Mouse (Mus musculus) heart, embryonic 16.5 days (tissue): ENCODE measurements around the gene Mal. TPM values are rescaled to one million over a fixed set of nuclear protein-coding genes. Genes with fewer than 3 reads are reported as not detected.
"Not testable (repeated sequence)": the region's sequence is repeated elsewhere in the genome, so short reads cannot be mapped to it uniquely, and the experiment has no call there.

Experiments used
- ATAC-seq: fragments of 200-750 bp; cut with Nextera tagmentation; replicated peaks from 2 replicates; pipeline ENCODE4 v1.8.0; 2017; ENCODE audit warnings: moderate number of reproducible peaks; ENCODE audit not compliant: insufficient read depth, low FRiP score; ENCODE audit errors: extremely low read depth
- H3K27ac ChIP-seq: fragments of 300-500 bp; sonication (generic); 2 replicates; pipeline ENCODE4 v1.5.1; 2014; ENCODE audit warnings: mild to moderate bottlenecking, low read length, control low read depth, moderate library complexity
- H3K27me3 ChIP-seq: fragments of 300-500 bp; sonication (generic); 2 replicates; pipeline ENCODE4 v1.6.1; 2014; ENCODE audit warnings: low read length, mixed read lengths; ENCODE audit not compliant: control insufficient read depth, insufficient read depth
- H3K36me3 ChIP-seq: fragments of 300-500 bp; sonication (generic); 2 replicates; pipeline ENCODE4 v1.6.1; 2014; ENCODE audit not compliant: control insufficient read depth, insufficient read depth
- H3K4me1 ChIP-seq: fragments of 300-500 bp; sonication (generic); 2 replicates; pipeline ENCODE4 v1.6.1; 2014; ENCODE audit warnings: low read length, mixed read lengths; ENCODE audit not compliant: control insufficient read depth, insufficient read depth
- H3K4me2 ChIP-seq: fragments of 300-500 bp; sonication (generic); 2 replicates; pipeline ENCODE4 v1.6.1; 2014; ENCODE audit warnings: low read depth, mild to moderate bottlenecking, control low read depth, low read length
- H3K4me3 ChIP-seq: fragments of 300-500 bp; sonication (generic); 2 replicates; pipeline ENCODE4 v1.5.1; 2014; ENCODE audit warnings: mild to moderate bottlenecking, control low read depth, low read length
- H3K9ac ChIP-seq: fragments of 300-500 bp; sonication (generic); 2 replicates; pipeline ENCODE4 v1.6.1; 2014; ENCODE audit warnings: low read length, control low read depth
- H3K9me3 ChIP-seq: fragments of 300-500 bp; sonication (generic); replicated peaks from 2 replicates; pipeline ENCODE4 v1.6.1; 2016; ENCODE audit warnings: low read length; ENCODE audit not compliant: control insufficient read depth
- WGBS: fragments of 180-500 bp; shearing (Covaris S2); extraction: QIAGEN DNeasy Blood & Tissue Kit; methylation state at CpG from one replicate; pipeline ENCODE4 v1.1.7; 2014; 5-methylcytosine and 5-hydroxymethylcytosine counted together
- polyA plus RNA-seq: library from polyadenylated mRNA; unstranded; fragments of >200 nt; fragmentation: Nextera tagmentation; extraction: Ambion mirVana; gene quantifications from 2 replicates; pipeline ENCODE4 v1.2.1, GENCODE M21; 2015

Mal gene
- polyA plus RNA-seq, 1 experiment from 2014 or later = 4.1 TPM

DNA sequence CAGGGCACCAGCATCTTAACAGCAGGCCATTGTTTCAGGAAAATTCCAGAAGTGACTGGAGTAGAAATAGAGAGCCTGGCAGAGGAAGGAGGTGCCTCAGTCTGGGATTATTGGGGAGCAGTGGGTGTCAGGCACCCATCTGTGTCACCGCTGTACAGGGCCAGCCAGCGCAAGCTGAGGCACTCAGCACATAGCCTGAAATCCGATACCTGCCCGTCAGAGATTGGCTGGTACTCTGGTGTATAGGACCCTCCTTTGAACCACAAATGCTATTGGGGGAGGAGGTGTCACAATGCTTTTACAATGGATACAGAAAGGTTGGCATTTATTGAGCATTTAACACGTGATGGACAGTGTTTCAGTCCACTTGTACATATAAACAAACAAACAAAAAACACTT is 47.5 kb downstream of the Mal start:
- Histone ChIP-seq H3K4me1 (peaks cover 10% of the 10 kb centered on the region), H3K4me3 (no peak overlapping the region), H3K9me3 (no peaks in the 10 kb centered on the region), H3K27me3 (no peaks in the 10 kb centered on the region; the same call in 1 of the 2 replicates), H3K4me2 (no peak overlapping the region), H3K27ac (no peak overlapping the region), H3K9ac (0 out of 2 replicates have a peak overlapping the region, but pooled peaks have one; percentile 7), H3K36me3 (peaks cover 13% of the 10 kb centered on the region)
- no peak for ATAC-seq
- WGBS = 8% methylated on average over 5 of the region's 5 CpGs

GRCm38 (mm10) chr2:127608234-127608633 is 48.3 kb downstream of the Mal start:
- H3K9ac ChIP-seq = no peak overlapping the region
- no peak for ATAC-seq
- H3K27me3 ChIP-seq = no peaks in the 10 kb centered on the region; the same call in 1 of the 2 replicates
- no peak overlapping the region for H3K4me2 ChIP-seq
- no peak overlapping the region for H3K27ac ChIP-seq
- WGBS = 36% methylated on average over 3 of the region's 3 CpGs
- peaks cover 13% of the 10 kb centered on the region for H3K36me3 ChIP-seq
- H3K4me1 ChIP-seq = peaks cover 10% of the 10 kb centered on the region
- no peak overlapping the region for H3K4me3 ChIP-seq
- H3K9me3 ChIP-seq = no peaks in the 10 kb centered on the region

GRCm38 (mm10) chr2:127605203-127605602 is 51.3 kb downstream of the Mal start:
- H3K9me3 ChIP-seq = no peaks in the 10 kb centered on the region
- H3K9ac ChIP-seq = no peak overlapping the region
- no peak overlapping the region for H3K4me3 ChIP-seq
- H3K4me1 ChIP-seq = peaks cover 10% of the 10 kb centered on the region
- WGBS = 83% methylated on average over 3 of the region's 3 CpGs
- no peak for ATAC-seq
- no peak overlapping the region for H3K4me2 ChIP-seq
- H3K36me3 ChIP-seq = peaks cover 40% of the 10 kb centered on the region
- no peaks in the 10 kb centered on the region for H3K27me3 ChIP-seq
- H3K27ac ChIP-seq = no peak overlapping the region

DNA sequence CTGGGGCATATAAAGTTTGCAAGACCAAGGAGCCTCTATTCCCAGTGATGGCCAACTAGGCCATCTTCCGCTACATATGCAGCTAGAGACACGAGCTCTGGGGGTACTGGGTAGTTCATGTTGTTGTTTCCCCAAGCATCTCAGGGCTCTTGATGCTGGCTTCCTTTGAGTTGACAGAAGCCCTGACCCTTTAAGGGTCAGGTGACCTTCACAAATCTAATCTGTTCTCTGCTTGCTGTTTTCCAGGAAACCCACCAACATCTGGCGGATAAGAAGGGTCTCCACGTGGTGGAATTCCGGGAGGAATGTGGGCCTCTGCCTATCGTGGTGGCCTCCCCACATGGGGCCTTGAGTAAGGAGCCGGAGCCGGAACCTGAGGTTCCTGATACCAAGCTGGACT is 53.1 kb downstream of the Mal start:
- not testable (repeated sequence) for H3K4me3 ChIP-seq, H3K9me3 ChIP-seq, H3K9ac ChIP-seq, H3K27me3 ChIP-seq, H3K27ac ChIP-seq, H3K4me2 ChIP-seq, H3K4me1 ChIP-seq
- peaks cover 52% of the 10 kb centered on the region for H3K36me3 ChIP-seq
- WGBS = 54% methylated on average over 6 of the region's 8 CpGs
- ATAC-seq = peak; percentile 45

DNA sequence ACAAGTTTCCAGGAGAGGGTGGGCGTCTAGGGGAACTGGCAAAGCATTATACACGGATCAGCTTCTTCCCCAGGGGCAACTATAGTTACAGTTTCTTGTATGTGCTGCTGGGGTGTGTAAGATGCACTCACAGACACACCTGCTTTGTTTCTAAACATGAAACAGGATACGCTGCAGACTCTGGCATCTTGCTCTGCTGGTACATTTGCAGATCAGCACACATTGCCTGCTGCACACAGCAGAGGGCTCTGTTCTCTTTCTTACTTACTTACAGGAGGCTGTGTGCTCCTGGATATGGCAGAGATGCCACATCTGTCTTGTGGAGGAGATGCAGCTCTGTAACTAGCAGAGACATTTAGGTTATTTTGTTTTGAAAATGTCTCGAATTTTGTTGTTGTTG is 65.7 kb downstream of the Mal start:
- Histone ChIP-seq H3K36me3 (peaks cover 23% of the 10 kb centered on the region), H3K27me3 (no peaks in the 10 kb centered on the region), H3K9me3 (no peaks in the 10 kb centered on the region), H3K4me1 (peaks cover 17% of the 10 kb centered on the region), H3K4me3 (no peak overlapping the region), H3K9ac (no peak overlapping the region), H3K4me2 (peak overlapping the region; percentile 44), H3K27ac (no peak overlapping the region)
- no peak for ATAC-seq
- WGBS = 69% methylated on average over 4 of the region's 4 CpGs

DNA sequence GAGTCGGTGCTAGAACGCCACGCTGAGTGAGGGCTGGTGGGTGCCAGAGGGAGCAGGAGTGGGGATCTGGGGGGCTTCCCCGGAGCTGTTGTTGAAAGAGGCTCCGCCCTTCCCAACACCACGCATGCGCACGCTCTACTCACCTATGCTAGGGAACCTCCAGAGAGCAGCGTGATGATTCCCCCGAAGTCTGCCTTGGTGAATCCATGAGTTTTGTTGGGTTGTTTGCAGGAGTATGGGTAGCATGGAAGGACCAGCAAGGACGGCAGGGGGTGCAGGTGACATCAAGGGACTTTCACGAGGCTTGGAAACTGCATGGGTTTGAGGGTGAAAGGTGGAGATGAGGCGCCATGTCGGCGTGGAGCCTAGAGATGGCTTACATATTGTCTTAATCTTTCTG is 66.3 kb downstream of the Mal start:
- H3K36me3 ChIP-seq = peaks cover 16% of the 10 kb centered on the region
- H3K9me3 ChIP-seq = no peaks in the 10 kb centered on the region
- no peak overlapping the region for H3K27ac ChIP-seq
- H3K27me3 ChIP-seq = no peaks in the 10 kb centered on the region
- peaks cover 17% of the 10 kb centered on the region for H3K4me1 ChIP-seq
- H3K4me3 ChIP-seq = no peak overlapping the region
- WGBS = 70% methylated on average over 15 of the region's 15 CpGs
- H3K9ac ChIP-seq = peak overlapping the region; percentile 25; the same call in 1 of the 2 replicates
- H3K4me2 ChIP-seq = peak overlapping the region; percentile 44
- ATAC-seq = no peak

DNA sequence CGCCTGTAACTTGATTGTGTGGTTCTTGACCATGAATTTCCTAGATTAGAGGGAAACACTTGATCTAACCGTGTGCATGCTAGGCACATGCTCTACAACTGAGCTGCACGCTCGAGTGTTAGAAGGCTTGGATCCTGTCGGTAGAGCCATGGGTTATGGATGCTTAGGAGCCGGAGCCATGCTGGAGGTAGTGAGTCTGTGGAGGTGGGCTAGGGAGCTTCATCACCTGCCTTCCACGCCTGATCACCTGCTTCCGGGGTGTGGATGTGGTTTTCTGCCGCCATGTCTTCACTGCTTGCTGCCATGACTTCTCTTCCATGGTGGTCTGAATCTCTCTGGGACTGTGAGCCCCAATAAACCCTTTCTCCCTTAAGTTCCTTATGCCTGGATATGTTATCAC is 67.6 kb downstream of the Mal start:
- Histone ChIP-seq H3K9ac (no peak overlapping the region), H3K27me3 (no peaks in the 10 kb centered on the region), H3K4me3 (no peak overlapping the region), H3K4me1 (peaks cover 23% of the 10 kb centered on the region), H3K4me2 (no peak overlapping the region), H3K27ac (no peak overlapping the region), H3K36me3 (peaks cover 7% of the 10 kb centered on the region), H3K9me3 (no peaks in the 10 kb centered on the region)
- no peak for ATAC-seq
- 85% methylated on average over 9 of the region's 9 CpGs for WGBS

- Histone ChIP-seq H3K36me3 (peaks cover under 1% of the 10 kb centered on the region; the same call in 1 of the 2 replicates), H3K4me1 (peaks cover 25% of the 10 kb centered on the region), H3K27ac (peak overlapping the region; percentile 88), H3K27me3 (no peaks in the 10 kb centered on the region), H3K9ac (peak overlapping the region; percentile 86), H3K9me3 (no peaks in the 10 kb centered on the region), H3K4me2 (peak overlapping the region; percentile 95), H3K4me3 (peak overlapping the region; percentile 98)
- WGBS = 0% methylated on average over 22 of the region's 22 CpGs
- ATAC-seq = no peak
Measured at GRCm38 (mm10) chr2:127587514-127587844, 69.0 kb downstream of the Mal start.

- Histone ChIP-seq H3K4me1 (peaks cover 25% of the 10 kb centered on the region), H3K9ac (peak within 1 kb of the TSS; percentile 86), H3K4me3 (peak within 1 kb of the TSS; percentile 98), H3K9me3 (no peaks in the 10 kb centered on the region), H3K36me3 (no peaks in the 10 kb centered on the region), H3K4me2 (peak within 1 kb of the TSS; percentile 95), H3K27ac (peak within 1 kb of the TSS; percentile 88), H3K27me3 (no peaks in the 10 kb centered on the region)
- ATAC-seq = peak; percentile 70
- 4% methylated on average over 39 of the region's 39 CpGs for WGBS
Measured at GRCm38 (mm10) chr2:127586694-127587513, 69.6 kb downstream of the Mal start, which contains the start of the genes Zfp661 and Mrps5. Gene Zfp661, minus strand, starts transcription at chr2:127587094. Gene Mrps5, plus strand, starts transcription at chr2:127587222.
